Mouse (Mus musculus) layer of hippocampus, adult 2 months (tissue): ENCODE data around the gene Gm20661. TPM values are rescaled to one million over a fixed set of nuclear protein-coding genes. Genes with fewer than 3 reads are reported as not detected.

Source experiments
- DNase-seq, 2 experiments: peaks; one replicate each; pipeline ENCODE4 v3.0.0; 2022; ENCODE audit warnings: low spot score in 2 of 2
- H3K27ac ChIP-seq: fragments of 200-600 bp; 2 replicates; pipeline ENCODE4 v1.8.1; 2022
- H3K4me3 ChIP-seq: fragments of 200-600 bp; 2 replicates; pipeline ENCODE4 v1.8.1; 2022; ENCODE audit warnings: mild to moderate bottlenecking
- CTCF ChIP-seq: fragments of 200-600 bp; conservative IDR thresholded peaks from 2 replicates; pipeline ENCODE4 v1.8.1; 2022; ENCODE audit warnings: antibody characterized with exemption, mild to moderate bottlenecking, moderate library complexity
- long read RNA-seq, 2 experiments: library from polyadenylated mRNA; stranded (forward); transcript quantifications; one replicate each; pipeline ENCODE4 v2.0.0; 2021; ENCODE audit warnings: borderline mapping rate in 2 of 2
- total RNA-seq, 2 experiments: library from RNA; stranded (reverse); gene quantifications; 2 replicates each; pipeline ENCODE4 v1.2.3; 2021

The Gm20661 gene
- 1 to 10 TPM; 1.1 to 1.7 TPM for total RNA-seq
- long read RNA-seq, experiment 1 = 0 reads
- long read RNA-seq, experiment 2 = 0 reads

GRCm38 (mm10) chr9:107982681-107983346 lies at the start of gene Gm20661:
Gene Gm20661 (plus strand): TSS chr9:107983058.
- TF ChIP-seq CTCF = no peak
- peak within 1 kb of the TSS; percentile 96 for H3K27ac ChIP-seq
- H3K4me3 ChIP-seq = peak within 1 kb of the TSS; percentile 81
- peak; percentile 53 to 78 for DNase-seq

- DNase-seq = peak in 1 of 2 experiments; percentile 42
- H3K27ac ChIP-seq = peak overlapping the region; percentile 96
- H3K4me3 ChIP-seq = no peak overlapping the region
- no peak for TF ChIP-seq CTCF
These were observed 48.7 kb upstream of the Gm20661 start for GRCm38 (mm10) chr9:107934146-107934545.

- TF ChIP-seq CTCF = no peak
- DNase-seq = no peak
- Histone ChIP-seq H3K27ac (peak within 1 kb of the TSS; percentile 96), H3K4me3 (peak within 1 kb of the TSS; percentile 78)
These were observed 47.5 kb upstream of the Gm20661 start, which contains the start of gene Camkv for GRCm38 (mm10) chr9:107935374-107935773. Gene Camkv (plus strand): TSS chr9:107935674.

GRCm38 (mm10) chr9:107935790-107936214 lies 47.1 kb upstream of the Gm20661 start:
- H3K4me3 ChIP-seq = peak overlapping the region; percentile 78
- TF ChIP-seq CTCF = no peak
- peak; percentile 49 to 69 for DNase-seq
- H3K27ac ChIP-seq = peak overlapping the region; percentile 96

GRCm38 (mm10) chr9:107936215-107936822 lies 46.5 kb upstream of the Gm20661 start:
- TF ChIP-seq CTCF = no peak
- peak overlapping the region; percentile 96 for H3K27ac ChIP-seq
- H3K4me3 ChIP-seq = peak overlapping the region; percentile 78
- DNase-seq = peak; percentile 52 to 62

- no peak for DNase-seq
- TF ChIP-seq CTCF = no peak
- H3K27ac ChIP-seq = peak overlapping the region; percentile 96
- peak overlapping the region; percentile 78 for H3K4me3 ChIP-seq
These were observed 46.0 kb upstream of the Gm20661 start for GRCm38 (mm10) chr9:107936831-107937230.

- H3K27ac ChIP-seq = peak overlapping the region; percentile 71
These were observed 35.3 kb upstream of the Gm20661 start for GRCm38 (mm10) chr9:107947241-107948194.

GRCm38 (mm10) chr9:107949184-107949921 lies 33.5 kb upstream of the Gm20661 start:
- no peak for TF ChIP-seq CTCF
- Histone ChIP-seq H3K27ac (no peak overlapping the region), H3K4me3 (no peak overlapping the region)
- DNase-seq = no peak

More at GRCm38 (mm10) chr9:107947241-107948194, 35.3 kb upstream of the Gm20661 start:
- no peak overlapping the region for H3K4me3 ChIP-seq
- DNase-seq = no peak
- no peak for TF ChIP-seq CTCF

GRCm38 (mm10) chr9:107949922-107950235 lies 33.0 kb upstream of the Gm20661 start, which contains the start of gene Traip:
Gene Traip (plus strand): TSS chr9:107950136.
- H3K27ac ChIP-seq = peak within 1 kb of the TSS; percentile 87
- no peak for TF ChIP-seq CTCF

GRCm38 (mm10) chr9:107950460-107951355 lies 32.1 kb upstream of the Gm20661 start:
- H3K27ac ChIP-seq = peak overlapping the region; percentile 87

More at GRCm38 (mm10) chr9:107949922-107950235, 33.0 kb upstream of the Gm20661 start, which contains the start of gene Traip:
- no peak for DNase-seq
- H3K4me3 ChIP-seq = peak within 1 kb of the TSS; percentile 66

More at GRCm38 (mm10) chr9:107950460-107951355, 32.1 kb upstream of the Gm20661 start:
- peak; percentile 12; the same call in 1 of the 2 replicates for TF ChIP-seq CTCF
- H3K4me3 ChIP-seq = peak overlapping the region; percentile 66
- DNase-seq = peak; percentile 90 to 92
